Mouse (Mus musculus) kidney, embryonic 16.5 days (tissue): ENCODE data around the gene Slitrk1. TPM values are rescaled to one million over a fixed set of nuclear protein-coding genes. Genes with fewer than 3 reads are reported as not detected.

Experiments used
- ATAC-seq: fragments of 200-750 bp; cut with Nextera tagmentation; 2 replicates; pipeline ENCODE4 v1.8.0; 2017; ENCODE audit warnings: moderate TSS enrichment; ENCODE audit not compliant: low FRiP score, low TSS enrichment
- H3K27ac ChIP-seq: fragments of 300-500 bp; sonication (generic); 2 replicates; pipeline ENCODE4 v1.5.1; 2014; ENCODE audit warnings: low read length
- H3K27me3 ChIP-seq: fragments of 300-500 bp; sonication (generic); 2 replicates; pipeline ENCODE4 v1.6.1; 2014; ENCODE audit warnings: low read length, control low read depth, mixed read lengths; ENCODE audit not compliant: insufficient read depth
- H3K36me3 ChIP-seq: fragments of 300-500 bp; sonication (generic); 2 replicates; pipeline ENCODE4 v1.6.1; 2014; ENCODE audit warnings: low read length, control low read depth, mixed read lengths; ENCODE audit not compliant: insufficient read depth
- H3K4me1 ChIP-seq: fragments of 300-500 bp; sonication (generic); 2 replicates; pipeline ENCODE4 v1.6.1; 2014; ENCODE audit warnings: low read length, control low read depth, mixed read lengths; ENCODE audit not compliant: insufficient read depth
- H3K4me2 ChIP-seq: fragments of 300-500 bp; sonication (generic); replicated peaks from 2 replicates; pipeline ENCODE4 v1.6.1; 2014; ENCODE audit warnings: low read depth, low read length
- H3K4me3 ChIP-seq: fragments of 300-500 bp; sonication (generic); 2 replicates; pipeline ENCODE4 v1.5.1; 2014; ENCODE audit warnings: mild to moderate bottlenecking, low read length
- H3K9ac ChIP-seq: fragments of 300-500 bp; sonication (generic); replicated peaks from 2 replicates; pipeline ENCODE4 v1.6.1; 2014; ENCODE audit warnings: low read length
- H3K9me3 ChIP-seq: fragments of 300-500 bp; sonication (generic); 2 replicates; pipeline ENCODE4 v1.6.1; 2016; ENCODE audit warnings: low read length, control low read depth
- WGBS: fragments of 180-500 bp; shearing (Covaris S2); extraction: QIAGEN DNeasy Blood & Tissue Kit; methylation state at CpG from one replicate; pipeline ENCODE4 v1.1.7; 2014; 5-methylcytosine and 5-hydroxymethylcytosine counted together
- polyA plus RNA-seq: library from polyadenylated mRNA; unstranded; fragments of >200 nt; fragmentation: Nextera tagmentation; extraction: Ambion mirVana; gene quantifications from 2 replicates; pipeline ENCODE4 v1.2.1, GENCODE M21; 2015

The Slitrk1 gene
- 0.79 and 0.94 TPM in 2 replicates for polyA plus RNA-seq

GRCm38 (mm10) chr14:108913714-108914263, at the start of gene Slitrk1:
Gene Slitrk1, minus strand, starts transcription at chr14:108914158.
- peaks cover 36% of the 10 kb centered on the region for H3K27me3 ChIP-seq
- peaks cover 30% of the 10 kb centered on the region for H3K4me1 ChIP-seq
- 1% methylated on average over 22 of the region's 25 CpGs for WGBS
- peak within 1 kb of the TSS; percentile 29; the same call in 1 of the 2 replicates for H3K9ac ChIP-seq
- no peaks in the 10 kb centered on the region for H3K36me3 ChIP-seq
- H3K4me3 ChIP-seq, result peak within 1 kb of the TSS; percentile 44
- peak within 1 kb of the TSS; percentile 68 for H3K4me2 ChIP-seq
- no peaks in the 10 kb centered on the region for H3K9me3 ChIP-seq
- no peak within 1 kb of the TSS for H3K27ac ChIP-seq
- ATAC-seq, result peak; percentile 64; the same call in 1 of the 2 replicates

- no peaks in the 10 kb centered on the region for H3K4me1 ChIP-seq
- no peak for ATAC-seq
- H3K9ac ChIP-seq, result no peak overlapping the region
Measured at GRCm38 (mm10) chr14:108935777-108936176, 21.8 kb upstream of the Slitrk1 start.

GRCm38 (mm10) chr14:108914336-108914735, 378 bp upstream of the Slitrk1 start:
- Histone ChIP-seq H3K27me3 (peaks cover 34% of the 10 kb centered on the region), H3K9me3 (no peaks in the 10 kb centered on the region), H3K36me3 (no peaks in the 10 kb centered on the region), H3K27ac (no peak overlapping the region), H3K4me1 (peaks cover 30% of the 10 kb centered on the region), H3K4me2 (peak overlapping the region; percentile 68), H3K9ac (no peak overlapping the region), H3K4me3 (peak overlapping the region; percentile 44)
- no peak for ATAC-seq
- 16% methylated on average over 16 of the region's 16 CpGs for WGBS

More at GRCm38 (mm10) chr14:108935777-108936176, 21.8 kb upstream of the Slitrk1 start:
- WGBS, result 57% methylated on average over 1 of the region's 1 CpGs
- Histone ChIP-seq H3K36me3 (no peaks in the 10 kb centered on the region), H3K27ac (no peak overlapping the region), H3K27me3 (no peaks in the 10 kb centered on the region), H3K9me3 (no peaks in the 10 kb centered on the region), H3K4me3 (no peak overlapping the region), H3K4me2 (no peak overlapping the region)

GRCm38 (mm10) chr14:108912876-108913490, 975 bp downstream of the Slitrk1 start:
- WGBS, result under 1% methylated on average over 21 of the region's 21 CpGs
- Histone ChIP-seq H3K9ac (no peak overlapping the region), H3K9me3 (no peaks in the 10 kb centered on the region), H3K36me3 (no peaks in the 10 kb centered on the region), H3K27me3 (peaks cover 36% of the 10 kb centered on the region), H3K4me3 (peak overlapping the region; percentile 44), H3K27ac (no peak overlapping the region), H3K4me2 (peak overlapping the region; percentile 68), H3K4me1 (peaks cover 30% of the 10 kb centered on the region)
- ATAC-seq, result no peak

- no peaks in the 10 kb centered on the region for H3K36me3 ChIP-seq
- H3K27me3 ChIP-seq, result peaks cover 36% of the 10 kb centered on the region
- H3K4me2 ChIP-seq, result peak overlapping the region; percentile 68
- 1% methylated on average over 24 of the region's 24 CpGs for WGBS
- H3K9ac ChIP-seq, result peak overlapping the region; percentile 22; the same call in 1 of the 2 replicates
- no peak for ATAC-seq
- H3K4me1 ChIP-seq, result peaks cover 30% of the 10 kb centered on the region
- peak overlapping the region; percentile 44 for H3K4me3 ChIP-seq
- H3K9me3 ChIP-seq, result no peaks in the 10 kb centered on the region
- H3K27ac ChIP-seq, result no peak overlapping the region
Measured at GRCm38 (mm10) chr14:108912021-108912875, 1.7 kb downstream of the Slitrk1 start.

- ATAC-seq, result no peak; the same call in 1 of the 2 replicates
- H3K4me1 ChIP-seq, result peaks cover 30% of the 10 kb centered on the region
- H3K9me3 ChIP-seq, result no peaks in the 10 kb centered on the region
- H3K27me3 ChIP-seq, result peaks cover 36% of the 10 kb centered on the region
- WGBS, result under 1% methylated on average over 24 of the region's 24 CpGs
- peak overlapping the region; percentile 44 for H3K4me3 ChIP-seq
- H3K36me3 ChIP-seq, result no peaks in the 10 kb centered on the region
- H3K27ac ChIP-seq, result no peak overlapping the region
- peak overlapping the region; percentile 33 for H3K9ac ChIP-seq
- H3K4me2 ChIP-seq, result peak overlapping the region; percentile 68
Measured at GRCm38 (mm10) chr14:108911138-108911841, 2.7 kb downstream of the Slitrk1 start.

GRCm38 (mm10) chr14:108910449-108911137, 3.4 kb downstream of the Slitrk1 start:
- peak overlapping the region; percentile 58; the same call in 1 of the 2 replicates for H3K27ac ChIP-seq
- 4% methylated on average over 19 of the region's 19 CpGs for WGBS
- peak overlapping the region; percentile 44 for H3K4me3 ChIP-seq
- peak; percentile 77 for ATAC-seq
- H3K9ac ChIP-seq, result peak overlapping the region; percentile 33; the same call in 1 of the 2 replicates
- H3K4me2 ChIP-seq, result peak overlapping the region; percentile 68
- H3K4me1 ChIP-seq, result peaks cover 30% of the 10 kb centered on the region
- no peaks in the 10 kb centered on the region for H3K9me3 ChIP-seq
- H3K36me3 ChIP-seq, result no peaks in the 10 kb centered on the region
- H3K27me3 ChIP-seq, result peaks cover 36% of the 10 kb centered on the region

- Histone ChIP-seq H3K9ac (no peak overlapping the region), H3K9me3 (no peaks in the 10 kb centered on the region), H3K4me2 (0 out of 2 replicates have a peak overlapping the region, but pooled peaks have one; percentile 18), H3K27ac (no peak overlapping the region), H3K4me3 (no peak overlapping the region), H3K4me1 (peaks cover 30% of the 10 kb centered on the region), H3K27me3 (peaks cover 36% of the 10 kb centered on the region), H3K36me3 (no peaks in the 10 kb centered on the region)
- peak; percentile 86 for ATAC-seq
- 15% methylated on average over 6 of the region's 6 CpGs for WGBS
Measured at GRCm38 (mm10) chr14:108909336-108909953, 4.5 kb downstream of the Slitrk1 start.
